Mouse (Mus musculus): ENCODE data around the gene Ralgps2. TPM values are rescaled to one million over a fixed set of nuclear protein-coding genes. Genes with fewer than 3 reads are reported as not detected.

Ralgps2 gene
- total and polyA plus RNA-seq, 3 experiments, result 7.8 to 16.4 TPM; not detected in 1

- TF ChIP-seq ZKSCAN1 (IDR thresholded peaks at IDR 0.05; ENCODE audit: low read depth, low read length) (no peak), RAD21 (IDR thresholded peaks at IDR 0.05; ENCODE audit: low read depth, low read length) (no peak)
These were observed 75.7 kb downstream of the Ralgps2 start (continued) for GRCm38 (mm10) chr1:156863726-156864125.

- Histone ChIP-seq H3K36me3 (ENCODE audit: control insufficient read depth in 1 of 2, insufficient read depth in 2 of 2, low read length in 2 of 2) (peaks cover 0 to 24% of the 10 kb centered on the region in 2 experiments; a peak in 2 of 4 replicates), H3K79me2 (ENCODE audit: control insufficient read depth, insufficient read depth, low read length, poor library complexity) (no peaks in the 10 kb centered on the region), H3K27ac (ENCODE audit: control insufficient read depth, low read depth, low read length) (no peak overlapping the region), H3K27me3 (ENCODE audit: control insufficient read depth in 1 of 2, insufficient read depth in 2 of 2, low read length in 2 of 2) (no peaks in the 10 kb centered on the region), H3K4me3 (ENCODE audit: control insufficient read depth in 1 of 2, insufficient read depth in 1 of 2, low read depth in 2 of 2, low read length in 2 of 2) (no peak overlapping the region), H3K4me1 (ENCODE audit: control insufficient read depth in 1 of 2, insufficient read depth in 2 of 2, low read length in 2 of 2) (peaks cover 13 to 23% of the 10 kb centered on the region in 2 experiments), H3K9me3 (replicated peaks; ENCODE audit: insufficient read depth, low read length) (no peaks in the 10 kb centered on the region), H3K9ac (ENCODE audit: control insufficient read depth, low read depth, low read length, poor library complexity, severe bottlenecking) (no peak overlapping the region)
- DNase-seq (ENCODE audit: low read depth, low spot score), result peak; percentile 21
- peak; percentile 25; the same call in 1 of the 2 replicates for TF ChIP-seq SMC3 (IDR thresholded peaks at IDR 0.05; ENCODE audit: low read depth, low read length)
- TF ChIP-seq EP300 (IDR thresholded peaks at IDR 0.05; ENCODE audit: low read depth in 1 of 2, low read length in 2 of 2), result no peak
- TF ChIP-seq CTCF (IDR thresholded peaks at IDR 0.05 in 2 of 3, conservative IDR thresholded peaks at IDR 0.05 in 1 of 3; ENCODE audit: control insufficient read depth in 1 of 3, insufficient read depth in 1 of 3, low read depth in 2 of 3, low read length in 3 of 3, poor library complexity in 1 of 3, severe bottlenecking in 1 of 3), result peak; percentile 9 to 60 (median 36); a peak in 5 of 6 replicates
These were observed 77.9 kb downstream of the Ralgps2 start for GRCm38 (mm10) chr1:156861475-156862043.

GRCm38 (mm10) chr1:156860266-156860665 lies 79.2 kb downstream of the Ralgps2 start:
- peak; percentile 68 for DNase-seq (ENCODE audit: low read depth, low spot score)
- H3K27me3 ChIP-seq (ENCODE audit: control insufficient read depth in 1 of 2, insufficient read depth in 2 of 2, low read length in 2 of 2), result no peaks in the 10 kb centered on the region
- peaks cover 13 to 29% of the 10 kb centered on the region in 2 experiments for H3K4me1 ChIP-seq (ENCODE audit: control insufficient read depth in 1 of 2, insufficient read depth in 2 of 2, low read length in 2 of 2)
- peak overlapping the region; percentile 56 for H3K9ac ChIP-seq (ENCODE audit: control insufficient read depth, low read depth, low read length, poor library complexity, severe bottlenecking)
- TF ChIP-seq USF1 (IDR thresholded peaks at IDR 0.05; ENCODE audit: low read depth, low read length) (no peak), MEF2A (IDR thresholded peaks at IDR 0.05; ENCODE audit: extremely low read depth, insufficient replicate concordance, low read depth, low read length, poor library complexity, severe bottlenecking) (no peak), ELF1 (IDR thresholded peaks at IDR 0.05; ENCODE audit: low read depth, low read length) (no peak), KAT2A (conservative IDR thresholded peaks at IDR 0.05; ENCODE audit: low read depth, low read length) (no peak), CHD1 (IDR thresholded peaks at IDR 0.05; ENCODE audit: low read depth, low read length) (no peak), HCFC1 (IDR thresholded peaks at IDR 0.05; ENCODE audit: low read depth, low read length) (no peak), NRF1 (IDR thresholded peaks at IDR 0.05; ENCODE audit: insufficient read depth, low read depth, low read length, poor library complexity, severe bottlenecking) (no peak), NELFE (IDR thresholded peaks at IDR 0.05; ENCODE audit: low read depth, low read length) (no peak), TCF12 (IDR thresholded peaks at IDR 0.05; ENCODE audit: low read depth, low read length) (no peak), GATA1 (IDR thresholded peaks at IDR 0.05; ENCODE audit: low read depth, low read length) (no peak), GABPA (IDR thresholded peaks at IDR 0.05; ENCODE audit: low read depth, low read length) (no peak), USF2 (IDR thresholded peaks at IDR 0.05; ENCODE audit: borderline replicate concordance in 1 of 2, insufficient read depth in 1 of 2, low read depth in 1 of 2, low read length in 2 of 2) (no peak)
- no peaks in the 10 kb centered on the region for H3K79me2 ChIP-seq (ENCODE audit: control insufficient read depth, insufficient read depth, low read length, poor library complexity)
- peak overlapping the region; percentile 65 for H3K27ac ChIP-seq (ENCODE audit: control insufficient read depth, low read depth, low read length)
- peak overlapping the region; percentile 47 to 49 for H3K4me3 ChIP-seq (ENCODE audit: control insufficient read depth in 1 of 2, insufficient read depth in 1 of 2, low read depth in 2 of 2, low read length in 2 of 2)
- no peaks in the 10 kb centered on the region for H3K9me3 ChIP-seq (replicated peaks; ENCODE audit: insufficient read depth, low read length)
- H3K36me3 ChIP-seq (ENCODE audit: control insufficient read depth in 1 of 2, insufficient read depth in 2 of 2, low read length in 2 of 2), result peaks cover 0 to 26% of the 10 kb centered on the region in 2 experiments; a peak in 2 of 4 replicates
